Mouse (Mus musculus): Measurements from ENCODE around the gene Tead1. TPM values are rescaled to one million over a fixed set of nuclear protein-coding genes. Genes with fewer than 3 reads are reported as not detected.

Tead1 gene
- polyA plus RNA-seq, 2 experiments, result 23.2 to 38.2 TPM

DNA sequence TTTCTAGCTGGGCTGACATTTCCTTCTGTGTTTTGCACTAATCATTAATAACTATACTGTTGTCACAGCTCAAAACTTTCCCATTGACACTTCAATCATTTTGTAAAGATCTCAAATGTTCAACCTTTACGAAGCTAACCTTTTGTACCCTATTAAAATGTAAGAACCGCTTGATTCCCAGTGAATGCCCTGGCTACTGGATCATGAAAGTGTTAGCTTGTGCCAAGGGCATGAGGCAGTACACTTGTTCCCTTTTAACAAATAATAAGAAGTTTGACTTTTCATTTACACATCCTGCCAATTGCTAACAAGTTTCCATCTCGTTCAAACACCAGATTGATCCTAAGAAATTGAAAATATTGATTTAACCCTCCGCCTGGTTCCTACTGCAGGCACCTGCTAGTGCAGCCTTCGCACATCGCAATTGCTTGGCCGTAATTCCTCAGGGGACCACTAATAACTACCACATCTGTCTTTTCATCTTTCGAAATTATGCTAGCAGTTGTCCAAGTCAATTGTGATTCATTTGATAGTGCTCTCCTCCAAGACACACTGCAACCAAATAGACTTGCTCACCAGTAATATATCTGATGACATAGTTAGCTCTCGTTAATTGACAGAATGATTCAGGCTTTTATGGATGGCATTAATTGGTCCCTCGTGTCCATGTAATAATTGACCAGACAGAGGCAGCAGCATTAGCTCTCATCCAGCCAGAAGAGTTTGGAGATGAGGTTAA is 133.1 kb downstream of the Tead1 start:
- no peak for TF ChIP-seq POLR2A (IDR thresholded peaks at IDR 0.05; ENCODE audit: borderline replicate concordance, extremely low read depth, insufficient read depth, insufficient read length)
- WGBS, result 56% methylated on average over 10 of the region's 10 CpGs

DNA sequence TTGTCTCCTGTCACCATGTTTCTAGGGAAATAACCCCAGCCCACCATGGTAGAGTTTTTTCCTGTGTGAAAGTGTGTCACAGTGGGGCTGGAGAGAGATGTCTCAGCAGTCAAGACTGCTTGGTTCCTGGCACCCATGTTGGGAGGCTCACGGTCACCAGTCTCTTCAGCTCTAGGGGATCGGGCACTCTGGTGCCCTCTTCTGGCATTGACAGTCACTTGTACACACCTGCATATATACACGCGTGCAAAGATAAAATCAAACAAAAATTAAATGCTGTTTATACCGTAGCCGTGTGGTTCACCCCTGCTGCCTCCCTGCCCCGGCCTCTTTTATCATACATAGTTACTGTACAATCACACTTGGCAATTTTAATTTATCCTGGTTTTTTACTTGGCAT is 134.0 kb downstream of the Tead1 start:
- Histone ChIP-seq H3K4me1 (ENCODE audit: control insufficient read depth, insufficient read depth, low read length) (peaks cover 16% of the 10 kb centered on the region; the same call in 1 of the 2 replicates), H3K9ac (ENCODE audit: low read depth, low read length, severe bottlenecking) (no peak overlapping the region), H3K27me3 (ENCODE audit: control insufficient read depth, insufficient read depth, low read length) (no peaks in the 10 kb centered on the region), H3K27ac (replicated peaks; ENCODE audit: low read depth, low read length) (no peak overlapping the region), H3K4me3 (replicated peaks; ENCODE audit: low read length) (no peak overlapping the region), H3K36me3 (ENCODE audit: control insufficient read depth, insufficient read depth, low read length) (no peaks in the 10 kb centered on the region), H3K4me2 (replicated peaks; ENCODE audit: low read depth, low read length, severe bottlenecking) (no peak overlapping the region), H3K9me3 (ENCODE audit: control insufficient read depth, low read length) (no peaks in the 10 kb centered on the region)
- DNase-seq (ENCODE audit: low spot score) (no peak), ATAC-seq (ENCODE audit: low FRiP score, low read depth) (no peak)
- WGBS, result 90% methylated on average over 7 of the region's 7 CpGs
- no peak for TF ChIP-seq POLR2A (IDR thresholded peaks at IDR 0.05; ENCODE audit: borderline replicate concordance, extremely low read depth, insufficient read depth, insufficient read length)

More for the DNA sequence above, 133.1 kb downstream of the Tead1 start:
- H3K9ac ChIP-seq (ENCODE audit: low read depth, low read length, severe bottlenecking), result no peak overlapping the region
- peaks cover 23% of the 10 kb centered on the region for H3K4me1 ChIP-seq (ENCODE audit: control insufficient read depth, insufficient read depth, low read length)
- no peak overlapping the region for H3K27ac ChIP-seq (replicated peaks; ENCODE audit: low read depth, low read length)
- no peaks in the 10 kb centered on the region for H3K9me3 ChIP-seq (ENCODE audit: control insufficient read depth, low read length)
- H3K27me3 ChIP-seq (ENCODE audit: control insufficient read depth, insufficient read depth, low read length), result no peaks in the 10 kb centered on the region
- H3K4me3 ChIP-seq (replicated peaks; ENCODE audit: low read length), result no peak overlapping the region
- no peak overlapping the region for H3K4me2 ChIP-seq (replicated peaks; ENCODE audit: low read depth, low read length, severe bottlenecking)
- H3K36me3 ChIP-seq (ENCODE audit: control insufficient read depth, insufficient read depth, low read length), result no peaks in the 10 kb centered on the region
- DNase-seq (ENCODE audit: low spot score), result no peak
- no peak for ATAC-seq (ENCODE audit: low FRiP score, low read depth)

DNA sequence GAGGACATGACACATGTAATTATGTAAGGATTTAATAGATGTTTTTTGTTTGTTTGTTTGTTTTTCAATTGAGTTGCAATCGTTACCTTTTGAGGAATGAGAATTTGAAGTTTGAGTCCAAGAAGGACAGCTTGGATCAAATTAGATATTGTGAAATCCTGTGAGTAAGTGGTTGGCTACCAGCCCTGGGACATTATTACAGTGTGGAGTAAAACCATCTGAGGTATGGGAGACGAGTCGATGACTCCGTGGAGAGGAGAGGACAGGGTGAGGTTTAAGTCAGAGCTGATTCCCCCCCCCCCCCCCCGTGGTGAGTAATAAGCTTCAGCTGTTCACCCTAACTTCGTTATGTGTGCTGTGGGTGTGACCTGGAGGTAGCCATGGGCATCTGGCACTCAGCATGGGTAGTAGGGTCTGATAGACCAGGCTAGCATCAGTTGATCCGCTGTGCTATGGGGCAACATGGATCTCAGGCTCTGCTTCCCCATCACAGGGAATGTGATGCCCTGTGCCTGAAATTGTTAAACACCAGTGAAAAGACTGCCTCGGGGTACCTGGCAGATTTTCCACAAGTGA is 134.7 kb downstream of the Tead1 start:
- Histone ChIP-seq H3K4me3 (replicated peaks; ENCODE audit: low read length) (no peak overlapping the region), H3K36me3 (ENCODE audit: control insufficient read depth, insufficient read depth, low read length) (no peaks in the 10 kb centered on the region), H3K9me3 (ENCODE audit: control insufficient read depth, low read length) (no peaks in the 10 kb centered on the region), H3K27me3 (ENCODE audit: control insufficient read depth, insufficient read depth, low read length) (no peaks in the 10 kb centered on the region), H3K9ac (ENCODE audit: low read depth, low read length, severe bottlenecking) (no peak overlapping the region), H3K4me2 (replicated peaks; ENCODE audit: low read depth, low read length, severe bottlenecking) (no peak overlapping the region), H3K27ac (replicated peaks; ENCODE audit: low read depth, low read length) (no peak overlapping the region), H3K4me1 (ENCODE audit: control insufficient read depth, insufficient read depth, low read length) (peaks cover 13% of the 10 kb centered on the region; the same call in 1 of the 2 replicates)
- no peak for TF ChIP-seq POLR2A (IDR thresholded peaks at IDR 0.05; ENCODE audit: borderline replicate concordance, extremely low read depth, insufficient read depth, insufficient read length)
- no peak for ATAC-seq (ENCODE audit: low FRiP score, low read depth)
- DNase-seq (ENCODE audit: low spot score), result no peak
- WGBS, result 54% methylated on average over 8 of the region's 8 CpGs

- no peak overlapping the region for H3K4me2 ChIP-seq (replicated peaks; ENCODE audit: low read depth, low read length, severe bottlenecking)
- H3K36me3 ChIP-seq (ENCODE audit: control insufficient read depth, insufficient read depth, low read length), result no peaks in the 10 kb centered on the region
- ATAC-seq (ENCODE audit: low FRiP score, low read depth) (no peak), DNase-seq (ENCODE audit: low spot score) (no peak)
- H3K9me3 ChIP-seq (ENCODE audit: control insufficient read depth, low read length), result no peaks in the 10 kb centered on the region
- no peak overlapping the region for H3K27ac ChIP-seq (replicated peaks; ENCODE audit: low read depth, low read length)
- 62% methylated on average over 5 of the region's 5 CpGs for WGBS
- H3K4me3 ChIP-seq (replicated peaks; ENCODE audit: low read length), result no peak overlapping the region
- peaks cover 14% of the 10 kb centered on the region for H3K4me1 ChIP-seq (ENCODE audit: control insufficient read depth, insufficient read depth, low read length)
- no peak for TF ChIP-seq POLR2A (IDR thresholded peaks at IDR 0.05; ENCODE audit: borderline replicate concordance, extremely low read depth, insufficient read depth, insufficient read length)
- no peak overlapping the region for H3K9ac ChIP-seq (ENCODE audit: low read depth, low read length, severe bottlenecking)
- H3K27me3 ChIP-seq (ENCODE audit: control insufficient read depth, insufficient read depth, low read length), result no peaks in the 10 kb centered on the region
Measured at GRCm38 (mm10) chr7:112816016-112816415, 136.9 kb downstream of the Tead1 start.

DNA sequence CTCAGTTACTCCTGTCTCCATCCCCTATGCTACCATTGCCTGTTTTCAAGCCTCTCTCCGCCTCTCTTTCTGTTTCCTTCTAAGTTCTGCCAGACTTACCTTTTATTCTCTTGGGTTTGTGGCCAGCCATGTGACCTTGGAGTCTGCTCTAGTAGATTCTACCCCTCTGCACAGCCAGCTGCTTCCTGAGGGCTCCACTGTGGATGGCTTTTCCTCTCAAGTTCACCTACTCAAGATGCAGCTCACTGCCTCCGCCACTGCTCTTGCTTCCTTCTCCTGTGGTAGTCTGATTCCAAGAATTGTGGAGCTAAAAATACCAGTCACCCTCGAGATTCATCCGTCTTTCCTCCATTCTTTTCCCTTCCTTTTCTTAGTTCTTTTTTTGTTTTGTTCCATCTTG is 140.7 kb downstream of the Tead1 start:
- WGBS, result 54% methylated on average over 4 of the region's 4 CpGs
- Histone ChIP-seq H3K27ac (replicated peaks; ENCODE audit: low read depth, low read length) (no peak overlapping the region), H3K4me3 (replicated peaks; ENCODE audit: low read length) (no peak overlapping the region), H3K9me3 (ENCODE audit: control insufficient read depth, low read length) (no peaks in the 10 kb centered on the region), H3K36me3 (ENCODE audit: control insufficient read depth, insufficient read depth, low read length) (no peaks in the 10 kb centered on the region), H3K4me2 (replicated peaks; ENCODE audit: low read depth, low read length, severe bottlenecking) (no peak overlapping the region), H3K27me3 (ENCODE audit: control insufficient read depth, insufficient read depth, low read length) (no peaks in the 10 kb centered on the region), H3K4me1 (ENCODE audit: control insufficient read depth, insufficient read depth, low read length) (peaks cover 37% of the 10 kb centered on the region), H3K9ac (ENCODE audit: low read depth, low read length, severe bottlenecking) (no peak overlapping the region)
- no peak for DNase-seq (ENCODE audit: low spot score)
- TF ChIP-seq POLR2A (IDR thresholded peaks at IDR 0.05; ENCODE audit: borderline replicate concordance, extremely low read depth, insufficient read depth, insufficient read length), result no peak
- ATAC-seq (ENCODE audit: low FRiP score, low read depth), result no peak

Measured in limb, embryonic 14.5 days (tissue).